Mouse (Mus musculus) liver, postnatal 0 days (tissue): Measurements from ENCODE around the gene Kcnk7.
A peak's percentile ranks its signal among the peaks of the same experiment; 100 is the strongest.

Experiments used
- CTCF ChIP-seq: sonication (generic); IDR thresholded peaks from 2 replicates; pipeline ENCODE4 v1.5.1; 2016; ENCODE audit warnings: antibody characterized with exemption, low read depth
- EP300 ChIP-seq: IDR thresholded peaks from 2 replicates; pipeline ENCODE4 v1.6.1; 2016; ENCODE audit warnings: antibody characterized with exemption, low read depth, mild to moderate bottlenecking

DNA sequence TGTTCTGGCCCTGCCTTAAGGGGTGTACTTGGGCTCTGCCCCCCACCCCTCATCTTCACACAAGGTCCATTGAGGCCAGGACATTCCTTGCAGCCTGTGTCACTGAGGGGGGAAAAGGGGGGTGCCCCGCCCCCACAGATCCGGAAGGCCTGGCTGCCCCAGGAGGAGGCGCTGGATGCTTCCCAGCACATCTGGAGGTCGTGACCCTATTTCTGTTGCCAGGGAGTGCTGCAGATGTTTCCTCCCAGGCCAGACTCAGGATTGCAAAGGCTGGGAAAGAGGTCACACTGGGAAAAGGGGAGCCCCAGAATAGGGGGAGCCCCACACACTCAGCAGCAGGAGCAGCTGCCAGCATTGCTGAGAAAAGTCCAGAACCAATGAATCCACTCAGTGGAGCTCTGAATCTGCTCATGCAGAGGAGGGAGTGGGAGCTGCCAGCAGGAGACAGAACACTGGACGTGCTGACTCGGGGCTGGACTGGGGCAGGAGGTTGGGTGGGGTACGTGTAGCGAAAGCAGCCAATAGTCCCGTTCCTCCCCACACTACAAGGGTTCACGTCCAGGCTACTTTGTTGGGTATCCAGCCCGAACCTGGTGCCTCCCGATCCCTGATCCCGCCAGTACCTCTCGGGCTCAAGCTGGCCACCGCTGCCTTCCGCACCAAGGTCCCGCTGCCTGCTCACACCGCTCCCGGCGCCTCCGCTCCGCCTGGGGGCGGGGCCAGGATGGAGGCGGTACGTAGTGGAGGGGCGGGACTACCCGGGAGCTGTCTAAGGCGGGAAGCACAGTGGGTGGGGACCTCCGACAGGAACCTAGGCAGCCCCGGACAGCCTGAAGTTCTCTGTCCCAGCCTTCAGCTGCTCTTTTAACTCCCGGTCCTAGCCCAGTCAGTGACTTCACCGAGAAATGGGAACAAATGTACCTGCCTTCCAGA is 40.9 kb upstream of the Kcnk7 start, which contains the start of gene Sipa1:
- peak; percentile 30 for TF ChIP-seq CTCF
- TF ChIP-seq EP300, result no peak; the same call in 1 of the 2 replicates
